Mouse (Mus musculus) heart, adult 2 months (tissue): ENCODE measurements at regions not wholly inside any gene's neighbourhood (a gene's known extent, or its start where the extent isn't known, plus 50 kb on each side); places are given as distances from the start of the nearest gene placed in this dataset.
A peak's percentile ranks its signal among the peaks of the same experiment; 100 is the strongest.

Experiments
- DNase-seq, 2 experiments: peaks; one replicate each; pipeline ENCODE4 v3.0.0; 2021
- H3K27ac ChIP-seq: fragments of 200-600 bp; 2 replicates; pipeline ENCODE4 v1.8.1; 2022
- H3K27me3 ChIP-seq: fragments of 200-500 bp; 2 replicates; pipeline ENCODE4 v1.6.1; 2012; ENCODE audit warnings: mild to moderate bottlenecking, low read length, inconsistent platforms, mixed read lengths; ENCODE audit not compliant: control insufficient read depth, insufficient read depth
- H3K36me3 ChIP-seq: fragments of 200-500 bp; 2 replicates; pipeline ENCODE4 v1.6.1; 2012; ENCODE audit warnings: low read length, inconsistent platforms; ENCODE audit not compliant: control insufficient read depth, insufficient read depth
- H3K4me1 ChIP-seq: fragments of 200-500 bp; 2 replicates; pipeline ENCODE4 v1.6.1; 2011; ENCODE audit warnings: low read length; ENCODE audit not compliant: control insufficient read depth, insufficient read depth
- H3K4me3 ChIP-seq: fragments of 200-600 bp; 2 replicates; pipeline ENCODE4 v1.8.1; 2022
- H3K79me2 ChIP-seq: fragments of 200-500 bp; replicated peaks from 2 replicates; pipeline ENCODE4 v1.6.1; 2012; ENCODE audit warnings: mild to moderate bottlenecking, inconsistent platforms, low read length, moderate library complexity, mixed read lengths; ENCODE audit not compliant: control insufficient read depth, insufficient read depth
- H3K9ac ChIP-seq: fragments of 200-500 bp; 2 replicates; pipeline ENCODE4 v1.6.1; 2012; ENCODE audit warnings: low read depth, mild to moderate bottlenecking, control low read depth, inconsistent platforms, low read length, mixed read lengths
- CTCF ChIP-seq: fragments of 200-600 bp; IDR thresholded peaks from 2 replicates; pipeline ENCODE4 v1.8.1; 2022; ENCODE audit warnings: antibody characterized with exemption, mild to moderate bottlenecking, moderate library complexity
- EP300 ChIP-seq: fragments of 200-500 bp; IDR thresholded peaks from 2 replicates; pipeline ENCODE4 v1.6.1; 2011; ENCODE audit warnings: low read depth, low read length, control low read depth; ENCODE audit not compliant: insufficient read depth
- POLR2A ChIP-seq: fragments of 200-500 bp; IDR thresholded peaks from 2 replicates; pipeline ENCODE4 v1.6.1; 2011; ENCODE audit warnings: mild to moderate bottlenecking, low read depth, low read length, control low read depth; ENCODE audit not compliant: insufficient read depth
- WGBS: fragments of 180-500 bp; shearing (Covaris S2); methylation state at CpG from one replicate; pipeline ENCODE4 v1.1.7; 2018; 5-methylcytosine and 5-hydroxymethylcytosine counted together
- intact Hi-C: fragments of 180-260 bp; cut with DNase I; formaldehyde crosslinking; loops from one replicate; pipeline ENCODE4 v1.15.1; 2025

GRCm38 (mm10) chr8:126153955-126154354, 144.4 kb upstream of the Slc35f3 start:
- WGBS, result 73% methylated on average over 1 of the region's 1 CpGs
- DNase-seq, result no peak
- Histone ChIP-seq H3K27ac (no peak overlapping the region), H3K36me3 (no peaks in the 10 kb centered on the region), H3K27me3 (no peaks in the 10 kb centered on the region), H3K4me1 (no peaks in the 10 kb centered on the region), H3K79me2 (no peaks in the 10 kb centered on the region), H3K9ac (no peak overlapping the region), H3K4me3 (no peak overlapping the region)
- intact Hi-C loops, result no loop called here
- no peak for TF ChIP-seq POLR2A
- no peak for TF ChIP-seq EP300

GRCm38 (mm10) chr8:126157452-126158185, 140.7 kb upstream of the Slc35f3 start:
- H3K9ac ChIP-seq, result no peak overlapping the region
- intact Hi-C loops, result no loop called here
- TF ChIP-seq EP300 (no peak), POLR2A (no peak), CTCF (peak; percentile 50)
- WGBS, result 62% methylated on average over 8 of the region's 8 CpGs
- H3K27ac ChIP-seq, result no peak overlapping the region
- no peaks in the 10 kb centered on the region for H3K27me3 ChIP-seq
- H3K79me2 ChIP-seq, result no peaks in the 10 kb centered on the region
- H3K36me3 ChIP-seq, result no peaks in the 10 kb centered on the region
- H3K4me3 ChIP-seq, result no peak overlapping the region
- DNase-seq, result peak; percentile 7 to 24
- H3K4me1 ChIP-seq, result no peaks in the 10 kb centered on the region

GRCm38 (mm10) chr8:126159485-126159884, 138.9 kb upstream of the Slc35f3 start:
- intact Hi-C loops, result no loop called here
- no peaks in the 10 kb centered on the region for H3K27me3 ChIP-seq
- 97% methylated on average over 4 of the region's 4 CpGs for WGBS

DNA sequence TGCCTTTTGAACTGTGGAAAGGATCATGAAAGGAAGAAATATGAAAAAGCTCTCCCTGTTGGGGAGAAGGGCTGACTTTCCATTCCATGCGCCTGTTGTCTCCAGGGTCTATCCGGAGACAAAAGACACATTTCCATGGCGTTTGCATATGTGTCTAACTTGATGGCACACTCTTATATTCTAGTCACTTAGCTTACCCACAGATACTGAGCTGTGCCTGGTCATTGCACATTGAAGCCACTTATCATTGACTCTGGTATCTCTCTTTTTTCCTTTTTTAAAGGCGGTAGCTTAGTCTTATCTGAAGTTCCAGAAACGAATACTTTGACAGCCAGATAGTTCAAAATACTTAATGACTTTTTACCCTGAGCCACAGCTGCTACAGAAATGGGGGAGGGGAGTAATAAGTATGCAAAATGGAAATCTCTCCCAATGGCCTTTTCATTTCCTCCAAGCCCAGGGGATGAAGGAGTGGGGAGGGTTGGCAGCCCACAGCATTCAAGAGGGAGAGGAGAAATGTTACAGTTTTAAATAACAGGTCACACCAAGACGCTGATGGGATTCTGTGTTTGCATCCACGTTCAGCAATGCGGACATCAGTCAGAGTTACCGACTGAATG, 137.9 kb upstream of the Slc35f3 start:
- 47% methylated on average over 9 of the region's 9 CpGs for WGBS
- H3K36me3 ChIP-seq, result no peaks in the 10 kb centered on the region

More at GRCm38 (mm10) chr8:126159485-126159884, 138.9 kb upstream of the Slc35f3 start:
- TF ChIP-seq POLR2A (no peak), EP300 (no peak), CTCF (no peak)
- Histone ChIP-seq H3K4me3 (no peak overlapping the region), H3K4me1 (no peaks in the 10 kb centered on the region), H3K9ac (no peak overlapping the region), H3K36me3 (no peaks in the 10 kb centered on the region), H3K27ac (no peak overlapping the region), H3K79me2 (no peaks in the 10 kb centered on the region)
- no peak for DNase-seq

GRCm38 (mm10) chr8:126162748-126163371, 135.5 kb upstream of the Slc35f3 start:
- no peaks in the 10 kb centered on the region for H3K79me2 ChIP-seq
- H3K9ac ChIP-seq, result no peak overlapping the region
- no peak overlapping the region for H3K27ac ChIP-seq
- WGBS, result 41% methylated on average over 11 of the region's 11 CpGs
- no peak overlapping the region for H3K4me3 ChIP-seq
- no peaks in the 10 kb centered on the region for H3K4me1 ChIP-seq
- no peak for DNase-seq
- no peaks in the 10 kb centered on the region for H3K27me3 ChIP-seq
- TF ChIP-seq POLR2A (no peak), CTCF (no peak), EP300 (no peak)
- no peaks in the 10 kb centered on the region for H3K36me3 ChIP-seq
- intact Hi-C loops, result loop anchor here (10.0 kb wide), 1 partner anchor 542 kb away; no protein-coding TSS in a partner anchor

More for the DNA sequence above, 137.9 kb upstream of the Slc35f3 start:
- no peaks in the 10 kb centered on the region for H3K79me2 ChIP-seq
- H3K27me3 ChIP-seq, result no peaks in the 10 kb centered on the region
- intact Hi-C loops, result loop anchor here (10.0 kb wide), 1 partner anchor 544 kb away; no protein-coding TSS in a partner anchor
- no peak overlapping the region for H3K4me3 ChIP-seq
- no peak overlapping the region for H3K27ac ChIP-seq
- DNase-seq, result no peak
- H3K9ac ChIP-seq, result no peak overlapping the region
- TF ChIP-seq CTCF (no peak), POLR2A (no peak), EP300 (no peak)
- no peaks in the 10 kb centered on the region for H3K4me1 ChIP-seq
